Mouse (Mus musculus): Measurements from ENCODE around the gene Fscn2. TPM values are rescaled to one million over a fixed set of nuclear protein-coding genes. Genes with fewer than 3 reads are reported as not detected.
"Not testable (repeated sequence)": the region's sequence is repeated elsewhere in the genome, so short reads cannot be mapped to it uniquely, and the experiment has no call there.

The Fscn2 gene
- polyA plus RNA-seq, 1 experiment: not detected

DNA sequence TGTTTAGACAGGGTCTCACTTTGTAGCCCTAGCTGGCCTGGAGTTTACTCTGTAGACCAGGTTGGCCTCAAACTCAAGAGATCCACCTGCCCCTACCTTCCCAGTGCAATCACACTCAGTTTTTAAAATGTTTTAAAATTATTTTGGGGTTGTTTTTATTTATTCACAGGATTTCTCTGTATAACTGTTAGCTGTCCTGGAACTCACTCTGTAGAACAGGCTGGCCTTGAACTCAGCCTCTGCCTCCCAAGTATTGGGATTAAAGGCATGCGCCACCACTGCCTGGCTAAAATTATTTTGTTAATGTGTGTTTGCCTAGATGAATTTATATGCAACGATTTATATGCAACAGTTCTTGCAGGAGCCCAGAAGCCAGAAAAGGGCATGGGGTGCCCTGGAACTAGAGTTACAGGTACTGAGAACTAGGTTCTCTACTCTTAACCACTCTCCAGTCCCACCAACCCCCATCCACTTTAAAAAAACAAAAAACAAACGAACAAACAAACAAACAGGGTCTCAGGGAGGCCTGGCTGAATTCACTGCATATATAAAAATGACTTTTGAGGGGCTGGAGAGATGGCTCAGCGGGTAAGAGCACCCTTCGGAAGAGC lies 16.9 kb upstream of the Fscn2 start:
- H3K36me3 ChIP-seq (ENCODE audit: control insufficient read depth, insufficient read depth, low read length): peaks cover 13% of the 10 kb centered on the region
- 79% methylated on average over 5 of the region's 5 CpGs for WGBS
- no peaks in the 10 kb centered on the region for H3K27me3 ChIP-seq (ENCODE audit: control insufficient read depth, insufficient read depth, low read length)
- no peak for DNase-seq (ENCODE audit: low read depth in 1 of 2, low spot score in 2 of 2)
- no peak overlapping the region for H3K4me3 ChIP-seq (ENCODE audit: extremely low read depth, insufficient read depth, insufficient read length)
- no peak overlapping the region for H3K27ac ChIP-seq (ENCODE audit: insufficient read depth, low read length)
- no peak for TF ChIP-seq POLR2A (IDR thresholded peaks at IDR 0.05; ENCODE audit: low read depth, low read length)
- TF ChIP-seq CTCF (IDR thresholded peaks at IDR 0.05; ENCODE audit: extremely low read depth, insufficient read depth, insufficient read length, insufficient replicate concordance): no peak
- H3K4me1 ChIP-seq (ENCODE audit: control insufficient read depth, insufficient read depth, insufficient read length): peaks cover 3% of the 10 kb centered on the region; the same call in 1 of the 2 replicates

DNA sequence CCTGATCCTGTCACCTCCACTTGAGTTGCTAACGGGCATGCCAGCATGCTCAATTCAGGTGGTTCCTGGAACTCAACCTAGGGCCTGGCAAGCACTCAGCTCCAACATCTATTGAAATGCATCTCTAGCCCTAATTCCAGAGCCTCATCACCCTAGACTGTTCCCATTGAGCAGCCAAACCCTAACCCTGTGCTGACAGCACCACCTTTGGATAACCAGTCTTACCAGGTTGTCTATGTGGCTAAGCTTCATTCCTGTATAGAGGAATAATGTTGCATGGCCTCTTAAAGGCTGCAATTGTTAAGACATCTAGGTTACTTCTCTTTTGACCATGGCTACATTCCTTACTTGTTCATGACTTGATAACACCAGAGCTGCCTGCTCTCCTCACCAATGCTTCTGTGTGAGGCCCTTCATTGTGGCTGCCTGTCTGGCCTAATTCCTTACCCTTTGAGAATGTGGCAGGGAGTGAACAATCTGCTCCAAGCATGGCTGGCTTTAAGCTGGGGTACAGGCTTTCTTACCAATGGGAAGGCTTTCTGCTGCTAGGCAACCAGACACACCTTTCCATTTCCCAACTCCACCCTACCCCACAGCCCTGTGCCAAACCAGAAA lies 16.2 kb upstream of the Fscn2 start:
- H3K36me3 ChIP-seq (ENCODE audit: control insufficient read depth, insufficient read depth, low read length): peaks cover 13% of the 10 kb centered on the region
- H3K4me1 ChIP-seq (ENCODE audit: control insufficient read depth, insufficient read depth, insufficient read length): peaks cover 3% of the 10 kb centered on the region; the same call in 1 of the 2 replicates
- no peaks in the 10 kb centered on the region for H3K27me3 ChIP-seq (ENCODE audit: control insufficient read depth, insufficient read depth, low read length)
- no peak for DNase-seq (ENCODE audit: low read depth in 1 of 2, low spot score in 2 of 2)
- H3K27ac ChIP-seq (ENCODE audit: insufficient read depth, low read length): no peak overlapping the region
- WGBS: 72% methylated on average over 1 of the region's 1 CpGs
- no peak overlapping the region for H3K4me3 ChIP-seq (ENCODE audit: extremely low read depth, insufficient read depth, insufficient read length)
- TF ChIP-seq POLR2A (IDR thresholded peaks at IDR 0.05; ENCODE audit: low read depth, low read length) (no peak), CTCF (IDR thresholded peaks at IDR 0.05; ENCODE audit: extremely low read depth, insufficient read depth, insufficient read length, insufficient replicate concordance) (no peak)

DNA sequence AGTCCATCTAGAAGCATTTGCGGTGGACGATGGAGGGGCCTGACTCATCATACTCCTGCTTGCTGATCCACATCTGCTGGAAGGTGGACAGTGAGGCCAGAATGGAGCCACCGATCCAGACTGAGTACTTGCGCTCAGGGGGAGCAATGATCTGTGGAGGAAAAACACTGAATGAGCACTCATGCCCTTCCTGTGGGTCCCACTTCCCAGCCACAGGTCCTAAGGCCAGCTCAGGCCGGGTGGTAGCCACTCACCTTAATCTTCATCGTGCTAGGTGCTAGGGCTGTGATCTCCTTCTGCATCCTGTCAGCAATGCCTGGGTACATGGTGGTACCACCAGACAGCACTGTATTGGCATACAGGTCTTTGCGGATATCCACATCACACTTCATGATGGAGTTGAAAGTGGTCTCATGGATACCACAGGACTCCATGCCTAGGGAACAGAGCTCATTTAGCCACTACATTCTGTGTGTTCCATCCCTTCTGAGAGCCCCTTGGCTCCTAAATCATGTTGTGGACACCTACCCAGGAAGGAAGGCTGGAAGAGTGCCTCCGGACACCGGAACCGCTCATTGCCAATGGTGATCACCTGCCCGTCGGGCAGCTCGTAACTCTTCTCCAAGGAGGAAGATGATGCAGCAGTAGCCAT lies 14.8 kb upstream of the Fscn2 start:
- not testable (repeated sequence) for H3K27ac ChIP-seq (ENCODE audit: insufficient read depth, low read length); DNase-seq (ENCODE audit: low read depth in 1 of 2, low spot score in 2 of 2); H3K4me1 ChIP-seq (ENCODE audit: control insufficient read depth, insufficient read depth, insufficient read length); H3K27me3 ChIP-seq (ENCODE audit: control insufficient read depth, insufficient read depth, low read length)
- Histone ChIP-seq H3K36me3 (ENCODE audit: control insufficient read depth, insufficient read depth, low read length) (peaks cover 13% of the 10 kb centered on the region), H3K4me3 (ENCODE audit: extremely low read depth, insufficient read depth, insufficient read length) (peak overlapping the region; percentile 56)
- 37% methylated on average over 11 of the region's 13 CpGs for WGBS

DNA sequence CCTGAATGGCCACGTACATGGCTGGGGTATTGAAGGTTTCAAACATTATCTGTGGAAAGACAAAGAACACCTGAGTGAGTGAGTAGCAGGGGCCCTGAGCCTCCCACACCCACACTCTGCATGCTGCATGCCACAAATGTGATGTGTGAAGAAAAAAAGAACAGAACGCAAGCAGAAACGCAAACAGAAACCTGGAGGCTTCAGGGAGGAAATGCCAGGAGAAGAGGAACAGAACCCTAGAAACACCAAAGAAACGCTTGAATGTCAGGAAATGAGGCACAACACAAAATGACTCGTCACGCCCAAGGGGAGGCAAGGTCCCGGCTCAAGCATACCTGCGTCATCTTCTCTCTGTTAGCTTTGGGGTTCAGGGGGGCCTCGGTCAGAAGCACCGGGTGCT lies 14.0 kb upstream of the Fscn2 start:
- no peaks in the 10 kb centered on the region for H3K27me3 ChIP-seq (ENCODE audit: control insufficient read depth, insufficient read depth, low read length)
- WGBS: 1% methylated on average over 10 of the region's 10 CpGs
- DNase-seq (ENCODE audit: low read depth in 1 of 2, low spot score in 2 of 2): peak in 1 of 2 experiments; percentile 31

DNA sequence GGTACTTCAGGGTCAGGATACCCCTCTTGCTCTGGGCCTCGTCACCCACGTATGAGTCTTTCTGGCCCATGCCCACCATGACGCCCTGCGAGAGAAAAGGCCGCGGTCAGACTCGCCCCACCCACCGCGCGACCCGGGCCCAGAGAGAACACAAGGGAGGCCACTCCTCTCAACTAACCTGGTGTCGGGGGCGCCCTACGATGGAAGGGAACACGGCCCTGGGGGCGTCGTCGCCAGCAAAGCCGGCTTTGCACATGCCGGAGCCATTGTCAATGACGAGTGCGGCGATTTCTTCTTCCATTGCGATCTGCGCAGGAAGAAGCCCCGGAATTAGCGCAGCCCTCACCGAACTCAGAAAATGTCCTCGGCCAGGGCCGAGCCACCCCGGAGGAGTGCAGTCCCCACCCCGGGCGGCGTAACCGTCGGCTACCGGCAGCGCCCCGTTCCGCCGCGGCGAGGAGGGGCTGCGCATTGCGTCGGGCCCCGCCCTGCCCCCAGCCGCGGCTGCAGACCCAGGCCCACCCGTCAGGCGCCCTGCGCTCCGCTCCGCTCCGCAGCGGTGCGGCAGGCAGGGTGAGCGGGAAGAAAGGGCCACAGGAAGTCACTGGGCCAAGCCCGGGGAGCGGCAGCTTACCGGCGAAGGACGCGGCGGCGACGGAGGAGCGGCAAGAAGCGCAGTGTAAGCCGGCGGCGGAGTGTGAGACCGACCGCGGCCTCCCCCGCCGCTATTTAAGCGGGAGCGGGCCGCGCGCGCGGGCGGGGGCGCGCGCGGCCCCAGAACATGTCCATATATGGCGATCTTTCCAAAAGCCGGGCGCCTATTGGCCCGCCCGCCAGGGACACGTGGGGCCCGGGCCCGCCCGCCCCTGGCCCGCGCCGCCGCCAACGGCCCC lies 13.3 kb upstream of the Fscn2 start, which contains the start of gene Actg1:
TSS of gene Actg1 (minus strand) at position 752 of the 893 bp plus-strand sequence.
- H3K27ac ChIP-seq (ENCODE audit: insufficient read depth, low read length): peak within 1 kb of the TSS; percentile 98
- no peaks in the 10 kb centered on the region for H3K27me3 ChIP-seq (ENCODE audit: control insufficient read depth, insufficient read depth, low read length)
- H3K36me3 ChIP-seq (ENCODE audit: control insufficient read depth, insufficient read depth, low read length): peaks cover 13% of the 10 kb centered on the region
- WGBS: 3% methylated on average over 84 of the region's 103 CpGs
- peak within 1 kb of the TSS; percentile 86 for H3K4me3 ChIP-seq (ENCODE audit: extremely low read depth, insufficient read depth, insufficient read length)
- TF ChIP-seq POLR2A (IDR thresholded peaks at IDR 0.05; ENCODE audit: low read depth, low read length) (peak; percentile 97), CTCF (IDR thresholded peaks at IDR 0.05; ENCODE audit: extremely low read depth, insufficient read depth, insufficient read length, insufficient replicate concordance) (no peak)
- DNase-seq (ENCODE audit: low read depth in 1 of 2, low spot score in 2 of 2): peak; percentile 83 to 86
- H3K4me1 ChIP-seq (ENCODE audit: control insufficient read depth, insufficient read depth, insufficient read length): no peaks in the 10 kb centered on the region; the same call in 1 of the 2 replicates

More for the DNA sequence above, 14.0 kb upstream of the Fscn2 start:
- TF ChIP-seq CTCF (IDR thresholded peaks at IDR 0.05; ENCODE audit: extremely low read depth, insufficient read depth, insufficient read length, insufficient replicate concordance) (no peak), POLR2A (IDR thresholded peaks at IDR 0.05; ENCODE audit: low read depth, low read length) (no peak)
- Histone ChIP-seq H3K4me1 (ENCODE audit: control insufficient read depth, insufficient read depth, insufficient read length) (no peaks in the 10 kb centered on the region; the same call in 1 of the 2 replicates), H3K4me3 (ENCODE audit: extremely low read depth, insufficient read depth, insufficient read length) (peak overlapping the region; percentile 86), H3K36me3 (ENCODE audit: control insufficient read depth, insufficient read depth, low read length) (peaks cover 13% of the 10 kb centered on the region), H3K27ac (ENCODE audit: insufficient read depth, low read length) (peak overlapping the region; percentile 98)

DNA sequence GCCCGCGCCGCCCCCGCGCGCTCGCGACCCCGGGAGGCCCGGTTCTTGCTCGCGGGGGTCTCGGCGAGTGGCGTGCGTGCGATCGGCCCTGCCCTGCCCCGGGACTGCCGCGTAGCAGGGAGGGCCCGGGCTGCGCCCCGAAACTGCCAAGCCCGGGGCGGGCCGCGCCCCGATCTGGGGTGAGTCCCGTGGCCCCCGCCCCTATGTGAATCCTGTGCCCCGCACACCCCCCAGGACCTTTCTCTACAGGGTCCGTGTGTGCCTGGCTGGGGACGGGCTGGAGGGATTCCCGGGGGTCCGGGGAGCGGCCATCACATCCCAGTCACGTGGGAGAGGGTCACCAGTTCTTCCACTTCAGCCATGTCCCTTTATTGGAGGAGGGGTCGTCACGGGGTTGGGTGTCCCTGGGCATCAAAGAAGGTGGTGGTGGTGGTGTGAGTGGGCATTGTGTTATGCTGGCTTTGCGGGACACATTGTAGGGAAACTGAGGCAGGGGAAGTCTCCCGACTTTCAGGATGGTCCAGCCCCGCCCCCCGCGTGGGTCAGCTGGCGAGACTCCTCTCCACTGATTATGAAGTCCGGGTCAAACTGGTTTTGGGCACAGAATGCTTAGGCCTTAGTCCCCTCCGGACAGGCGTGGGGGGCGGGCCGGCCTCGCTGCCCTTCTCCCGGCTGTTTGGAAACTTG lies 12.5 kb upstream of the Fscn2 start:
- Histone ChIP-seq H3K4me1 (ENCODE audit: control insufficient read depth, insufficient read depth, insufficient read length) (no peaks in the 10 kb centered on the region; the same call in 1 of the 2 replicates), H3K36me3 (ENCODE audit: control insufficient read depth, insufficient read depth, low read length) (peaks cover 13% of the 10 kb centered on the region), H3K27me3 (ENCODE audit: control insufficient read depth, insufficient read depth, low read length) (no peaks in the 10 kb centered on the region), H3K4me3 (ENCODE audit: extremely low read depth, insufficient read depth, insufficient read length) (peak overlapping the region; percentile 80), H3K27ac (ENCODE audit: insufficient read depth, low read length) (peak overlapping the region; percentile 93)
- TF ChIP-seq POLR2A (IDR thresholded peaks at IDR 0.05; ENCODE audit: low read depth, low read length) (peak; percentile 4; the same call in 1 of the 2 replicates), CTCF (IDR thresholded peaks at IDR 0.05; ENCODE audit: extremely low read depth, insufficient read depth, insufficient read length, insufficient replicate concordance) (no peak)
- DNase-seq (ENCODE audit: low read depth in 1 of 2, low spot score in 2 of 2): peak in 1 of 2 experiments; percentile 42
- WGBS: under 1% methylated on average over 44 of the region's 53 CpGs
